Mouse (Mus musculus): Measurements from ENCODE around the gene Ddc. TPM values are rescaled to one million over a fixed set of nuclear protein-coding genes. Genes with fewer than 3 reads are reported as not detected.

Gene Ddc
- total RNA-seq (2022) = under 1 TPM; 0.40 to 0.85 (median 0.70) TPM

GRCm38 (mm10) chr11:11897645-11898357, at the start of gene Ddc:
TSS of gene Ddc (minus strand) at chr11:11898144.
- no peak for DNase-seq (ENCODE audit: low spot score in 2 of 2)

GRCm38 (mm10) chr11:11945766-11946165, 47.8 kb upstream of the Ddc start:
- DNase-seq (ENCODE audit: low spot score in 2 of 2) = no peak

- no peak for DNase-seq (ENCODE audit: low spot score in 2 of 2)
Measured at GRCm38 (mm10) chr11:11944814-11945213, 46.9 kb upstream of the Ddc start.

GRCm38 (mm10) chr11:11944082-11944349, 46.1 kb upstream of the Ddc start:
- no peak for DNase-seq (ENCODE audit: low spot score in 2 of 2)

GRCm38 (mm10) chr11:11943240-11944081, 45.5 kb upstream of the Ddc start:
- DNase-seq (ENCODE audit: low spot score in 2 of 2) = no peak

- no peak for DNase-seq (ENCODE audit: low spot score in 2 of 2)
Measured at GRCm38 (mm10) chr11:11942320-11943217, 44.6 kb upstream of the Ddc start.

- DNase-seq (ENCODE audit: low spot score in 2 of 2) = no peak
Measured at GRCm38 (mm10) chr11:11940833-11941681, 43.1 kb upstream of the Ddc start.

GRCm38 (mm10) chr11:11939611-11940010, 41.7 kb upstream of the Ddc start:
- no peak for DNase-seq (ENCODE audit: low spot score in 2 of 2)

- DNase-seq (ENCODE audit: low spot score in 2 of 2) = no peak
Measured at GRCm38 (mm10) chr11:11938591-11938990, 40.6 kb upstream of the Ddc start.

GRCm38 (mm10) chr11:11937340-11938030, 39.5 kb upstream of the Ddc start:
- DNase-seq (ENCODE audit: low spot score in 2 of 2) = no peak

GRCm38 (mm10) chr11:11934808-11935207, 36.9 kb upstream of the Ddc start:
- no peak for DNase-seq (ENCODE audit: low spot score in 2 of 2)

- DNase-seq (ENCODE audit: low spot score in 2 of 2) = no peak
Measured at GRCm38 (mm10) chr11:11932102-11932789, 34.3 kb upstream of the Ddc start.

- no peak for DNase-seq (ENCODE audit: low spot score in 2 of 2)
Measured at GRCm38 (mm10) chr11:11931688-11932087, 33.7 kb upstream of the Ddc start.

- no peak for DNase-seq (ENCODE audit: low spot score in 2 of 2)
Measured at GRCm38 (mm10) chr11:11930527-11930926, 32.6 kb upstream of the Ddc start.

GRCm38 (mm10) chr11:11929059-11929458, 31.1 kb upstream of the Ddc start:
- no peak for DNase-seq (ENCODE audit: low spot score in 2 of 2)

GRCm38 (mm10) chr11:11928586-11928985, 30.6 kb upstream of the Ddc start:
- DNase-seq (ENCODE audit: low spot score in 2 of 2) = no peak

- DNase-seq (ENCODE audit: low spot score in 2 of 2) = no peak
Measured at GRCm38 (mm10) chr11:11923900-11924299, 26.0 kb upstream of the Ddc start.

GRCm38 (mm10) chr11:11923345-11923744, 25.4 kb upstream of the Ddc start:
- DNase-seq (ENCODE audit: low spot score in 2 of 2) = no peak

- DNase-seq (ENCODE audit: low spot score in 2 of 2) = no peak
Measured at GRCm38 (mm10) chr11:11922106-11922505, 24.2 kb upstream of the Ddc start.

All from gastrocnemius, adult 8-10 months (tissue).